Mouse (Mus musculus): ENCODE measurements around the gene Padi1. TPM values are rescaled to one million over a fixed set of nuclear protein-coding genes. Genes with fewer than 3 reads are reported as not detected.

The Padi1 gene
- polyA plus RNA-seq, 1 experiment from 2014 or later, result 0.36 TPM

DNA sequence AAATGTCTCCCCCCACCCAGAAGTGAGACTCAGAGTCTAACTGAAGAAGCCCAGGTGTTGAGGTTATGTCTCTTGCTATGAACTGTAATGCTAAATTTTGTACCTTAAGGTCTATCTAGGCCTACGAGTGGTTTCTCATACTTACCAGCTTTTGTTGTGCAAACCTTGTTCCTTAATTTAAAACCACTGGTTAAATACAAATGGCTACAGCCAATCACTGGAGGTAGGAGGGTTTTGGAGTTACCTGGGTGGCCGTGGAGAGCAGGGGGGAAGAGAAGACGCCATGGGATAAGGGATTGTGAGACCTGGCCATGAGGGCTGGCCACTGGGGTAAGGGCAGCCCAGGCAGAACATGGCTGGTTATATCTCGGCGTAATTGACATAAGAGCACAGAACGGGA, 57.3 kb downstream of the Padi1 start:
- H3K4me3 ChIP-seq, result no peak overlapping the region
- no peak overlapping the region for H3K27ac ChIP-seq
- WGBS, result 84% methylated on average over 6 of the region's 6 CpGs
- no peaks in the 10 kb centered on the region for H3K36me3 ChIP-seq
- peaks cover 15% of the 10 kb centered on the region for H3K4me1 ChIP-seq
- no peak for DNase-seq (ENCODE audit: low spot score)
- H3K9me3 ChIP-seq (replicated peaks), result no peaks in the 10 kb centered on the region
- 0 out of 2 replicates have a peak, but pooled peaks cover 3% of the 10 kb centered on the region for H3K27me3 ChIP-seq (ENCODE audit: low read depth, poor library complexity, severe bottlenecking)

DNA sequence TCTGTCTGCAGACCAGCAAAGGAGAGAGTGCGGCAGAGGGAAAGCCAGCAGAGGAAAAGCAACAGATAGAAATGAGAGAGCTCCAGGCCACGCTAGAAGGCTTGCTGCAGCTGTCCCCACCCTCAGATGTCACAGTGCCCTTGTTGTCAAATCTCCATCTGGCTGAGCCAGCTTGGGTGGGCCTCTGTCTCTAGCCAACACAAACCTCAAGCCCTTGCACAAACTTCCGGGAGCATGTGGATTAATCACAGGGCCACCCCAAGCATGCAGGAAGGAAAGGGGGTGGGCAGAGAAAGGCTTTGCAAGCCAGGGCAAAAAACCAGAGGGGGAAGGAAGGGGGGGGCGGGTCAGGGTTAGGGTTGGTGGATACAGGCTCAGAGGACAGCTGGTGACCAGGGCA, 58.2 kb downstream of the Padi1 start:
- peaks cover 15% of the 10 kb centered on the region for H3K4me1 ChIP-seq
- no peak overlapping the region for H3K27ac ChIP-seq
- 81% methylated on average over 4 of the region's 4 CpGs for WGBS
- DNase-seq (ENCODE audit: low spot score), result no peak
- H3K36me3 ChIP-seq, result no peaks in the 10 kb centered on the region
- no peak overlapping the region for H3K4me3 ChIP-seq
- no peaks in the 10 kb centered on the region for H3K27me3 ChIP-seq (ENCODE audit: low read depth, poor library complexity, severe bottlenecking)
- no peaks in the 10 kb centered on the region for H3K9me3 ChIP-seq (replicated peaks)

DNA sequence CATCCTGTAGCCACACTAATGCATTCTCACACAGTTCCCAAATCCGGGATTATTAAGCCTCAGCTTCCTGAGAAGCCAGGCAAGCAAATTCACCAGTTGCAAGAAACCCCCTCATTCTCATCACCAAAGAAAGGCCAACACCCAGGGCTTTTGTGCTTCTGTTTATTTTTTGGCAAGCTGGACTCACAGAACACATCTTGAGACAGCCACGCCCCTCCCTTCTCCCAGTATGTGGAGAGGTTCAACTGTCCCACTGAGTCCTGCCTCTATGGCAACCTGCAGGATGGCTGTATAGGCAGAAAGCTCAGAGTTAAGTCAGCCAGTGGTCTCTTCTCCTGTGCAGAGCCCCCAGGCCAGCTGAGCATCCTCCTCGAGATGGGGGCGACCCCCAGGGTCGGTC, 60.4 kb downstream of the Padi1 start:
- Histone ChIP-seq H3K4me1 (peaks cover 16% of the 10 kb centered on the region), H3K4me3 (no peak overlapping the region), H3K9me3 (replicated peaks) (no peaks in the 10 kb centered on the region), H3K27me3 (ENCODE audit: low read depth, poor library complexity, severe bottlenecking) (no peaks in the 10 kb centered on the region), H3K27ac (no peak overlapping the region), H3K36me3 (no peaks in the 10 kb centered on the region)
- no peak for DNase-seq (ENCODE audit: low spot score)
- 87% methylated on average over 5 of the region's 5 CpGs for WGBS

DNA sequence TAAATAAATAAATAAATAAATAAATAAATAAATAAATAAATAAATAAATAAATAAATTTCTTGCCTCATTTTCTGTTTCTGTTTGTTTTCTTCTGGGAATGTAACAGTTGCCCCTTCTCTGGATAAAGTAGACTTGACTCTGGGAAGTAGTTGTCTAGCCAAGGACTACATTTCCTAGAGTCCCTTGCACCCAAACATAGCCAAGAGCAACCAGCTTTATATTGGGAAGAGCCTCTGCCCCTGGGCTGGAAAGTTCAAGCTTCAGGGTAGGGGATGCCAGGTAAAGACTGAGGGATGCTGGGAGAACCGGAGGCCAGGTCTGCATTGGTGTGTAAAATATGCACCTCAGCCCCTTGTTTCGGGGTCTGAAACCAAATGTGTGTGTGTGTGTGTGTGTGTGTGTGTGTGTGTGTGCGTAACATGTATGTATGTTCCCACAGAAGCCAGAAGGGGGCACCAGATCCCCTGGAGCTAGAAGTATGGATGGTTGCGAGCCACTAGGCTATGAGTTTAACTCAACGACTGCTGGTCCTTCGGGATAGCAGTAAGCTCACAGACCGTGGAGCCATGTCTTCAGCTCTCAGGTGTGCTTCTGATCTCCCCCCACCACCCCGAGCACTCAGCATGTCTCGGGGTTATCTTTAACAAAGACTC, 61.2 kb downstream of the Padi1 start:
- no peaks in the 10 kb centered on the region for H3K9me3 ChIP-seq (replicated peaks)
- H3K4me3 ChIP-seq, result no peak overlapping the region
- peaks cover 14% of the 10 kb centered on the region for H3K4me1 ChIP-seq
- H3K36me3 ChIP-seq, result no peaks in the 10 kb centered on the region
- no peaks in the 10 kb centered on the region for H3K27me3 ChIP-seq (ENCODE audit: low read depth, poor library complexity, severe bottlenecking)
- no peak overlapping the region for H3K27ac ChIP-seq
- WGBS, result 95% methylated on average over 9 of the region's 9 CpGs
- DNase-seq (ENCODE audit: low spot score), result no peak

DNA sequence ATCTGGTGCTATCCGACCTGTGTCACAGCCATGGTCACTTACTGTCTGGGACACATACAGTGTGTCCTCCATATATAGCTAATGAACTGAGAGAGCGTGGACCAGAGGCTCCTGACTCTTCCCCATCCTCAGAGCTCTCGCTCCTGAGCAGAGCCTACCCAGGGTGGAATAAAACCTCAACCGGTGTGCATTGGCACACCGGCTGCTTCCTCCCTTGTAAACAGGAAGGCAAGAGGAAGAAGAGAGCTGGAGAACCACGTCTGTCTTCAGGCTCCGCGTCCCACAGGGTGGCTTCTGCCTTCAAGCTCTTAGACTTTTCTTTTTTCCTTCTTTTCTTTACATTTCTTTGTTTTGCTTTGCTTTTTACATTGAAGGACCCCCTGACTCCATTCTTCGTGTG, 62.8 kb downstream of the Padi1 start:
- Histone ChIP-seq H3K4me3 (no peak overlapping the region), H3K36me3 (no peaks in the 10 kb centered on the region)

DNA sequence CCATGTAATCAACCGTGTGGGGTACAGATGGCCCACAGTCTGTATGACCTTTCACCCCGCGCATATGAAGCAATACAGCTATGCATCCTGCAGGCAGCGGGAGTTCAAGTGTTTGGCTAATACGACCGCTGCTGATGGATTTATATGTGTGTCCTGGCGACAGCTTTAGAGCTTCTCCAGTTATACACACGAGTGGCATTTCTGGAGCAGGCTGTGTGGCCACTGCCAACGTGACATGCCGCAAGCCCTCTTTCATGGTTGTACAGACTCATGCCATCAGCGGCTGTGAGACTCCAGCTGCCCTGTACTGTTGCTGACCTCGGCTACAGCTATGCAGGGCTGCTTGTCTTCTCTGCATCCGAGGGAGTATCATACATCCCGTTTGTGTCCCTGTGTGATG, 65.1 kb downstream of the Padi1 start:
- no peaks in the 10 kb centered on the region for H3K9me3 ChIP-seq (replicated peaks)
- no peak overlapping the region for H3K27ac ChIP-seq
- H3K36me3 ChIP-seq, result no peaks in the 10 kb centered on the region
- WGBS, result 73% methylated on average over 14 of the region's 14 CpGs
- H3K27me3 ChIP-seq (ENCODE audit: low read depth, poor library complexity, severe bottlenecking), result no peaks in the 10 kb centered on the region
- peaks cover 10% of the 10 kb centered on the region for H3K4me1 ChIP-seq
- no peak for DNase-seq (ENCODE audit: low spot score)
- H3K4me3 ChIP-seq, result no peak overlapping the region

More for the DNA sequence above, 62.8 kb downstream of the Padi1 start:
- DNase-seq (ENCODE audit: low spot score), result no peak
- H3K27ac ChIP-seq, result no peak overlapping the region
- WGBS, result 89% methylated on average over 9 of the region's 9 CpGs
- no peaks in the 10 kb centered on the region for H3K9me3 ChIP-seq (replicated peaks)
- H3K27me3 ChIP-seq (ENCODE audit: low read depth, poor library complexity, severe bottlenecking), result no peaks in the 10 kb centered on the region
- H3K4me1 ChIP-seq, result peaks cover 10% of the 10 kb centered on the region

DNA sequence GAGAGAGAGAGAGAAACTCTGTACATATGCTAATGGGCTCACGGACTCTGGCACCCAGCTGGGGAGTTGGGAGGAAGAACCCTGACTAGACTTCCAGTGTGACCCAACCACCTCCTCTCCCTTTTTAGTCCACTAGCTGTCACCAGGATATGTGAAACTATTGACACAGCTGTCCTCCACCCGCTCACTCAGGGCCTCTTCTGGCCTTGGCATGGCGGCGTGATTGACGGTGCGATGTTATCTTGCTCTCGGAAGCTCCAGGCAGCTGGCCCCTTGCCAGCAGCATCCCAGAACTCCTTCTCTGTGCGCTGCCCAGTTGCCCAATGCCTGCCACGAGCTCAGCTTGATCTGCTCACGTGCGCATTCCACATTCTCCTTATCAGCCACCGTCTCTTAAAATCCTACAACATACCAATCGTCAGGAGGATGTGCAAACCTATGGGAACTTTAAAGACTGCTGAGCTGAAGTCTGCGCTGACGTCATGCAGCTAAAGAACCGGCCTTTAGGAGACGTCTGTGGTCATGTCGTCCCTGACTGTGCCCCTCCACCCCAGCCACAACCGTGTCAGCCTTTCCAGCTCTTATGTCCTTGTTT, 65.7 kb downstream of the Padi1 start:
- Histone ChIP-seq H3K4me1 (peaks cover 10% of the 10 kb centered on the region), H3K36me3 (no peaks in the 10 kb centered on the region), H3K27me3 (ENCODE audit: low read depth, poor library complexity, severe bottlenecking) (no peaks in the 10 kb centered on the region), H3K9me3 (replicated peaks) (no peaks in the 10 kb centered on the region), H3K4me3 (no peak overlapping the region), H3K27ac (no peak overlapping the region)
- 60% methylated on average over 19 of the region's 19 CpGs for WGBS
- DNase-seq (ENCODE audit: low spot score), result no peak

DNA sequence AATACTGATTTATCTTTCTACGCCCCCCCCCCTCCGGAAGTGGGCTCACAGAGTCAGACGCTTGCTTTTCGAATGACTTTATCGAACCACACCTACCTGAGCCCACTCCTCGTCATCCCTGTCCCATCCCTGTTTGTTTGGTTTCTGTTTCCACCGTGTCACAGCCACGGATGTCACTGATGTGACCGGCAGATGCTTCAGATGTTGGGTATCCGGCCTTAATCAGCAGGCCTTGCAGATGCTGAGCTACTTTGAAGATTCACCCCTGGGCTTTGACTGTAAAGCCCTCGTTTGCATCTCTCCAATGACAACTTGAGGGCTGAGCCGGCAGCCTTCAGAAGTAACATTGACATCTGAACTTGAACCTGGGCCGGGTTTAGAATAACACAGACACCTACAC, 69.0 kb downstream of the Padi1 start:
- Histone ChIP-seq H3K9me3 (replicated peaks) (no peaks in the 10 kb centered on the region), H3K36me3 (no peaks in the 10 kb centered on the region), H3K27ac (no peak overlapping the region), H3K4me1 (peaks cover 18% of the 10 kb centered on the region), H3K27me3 (ENCODE audit: low read depth, poor library complexity, severe bottlenecking) (no peaks in the 10 kb centered on the region), H3K4me3 (no peak overlapping the region)
- 74% methylated on average over 13 of the region's 13 CpGs for WGBS
- DNase-seq (ENCODE audit: low spot score), result no peak

DNA sequence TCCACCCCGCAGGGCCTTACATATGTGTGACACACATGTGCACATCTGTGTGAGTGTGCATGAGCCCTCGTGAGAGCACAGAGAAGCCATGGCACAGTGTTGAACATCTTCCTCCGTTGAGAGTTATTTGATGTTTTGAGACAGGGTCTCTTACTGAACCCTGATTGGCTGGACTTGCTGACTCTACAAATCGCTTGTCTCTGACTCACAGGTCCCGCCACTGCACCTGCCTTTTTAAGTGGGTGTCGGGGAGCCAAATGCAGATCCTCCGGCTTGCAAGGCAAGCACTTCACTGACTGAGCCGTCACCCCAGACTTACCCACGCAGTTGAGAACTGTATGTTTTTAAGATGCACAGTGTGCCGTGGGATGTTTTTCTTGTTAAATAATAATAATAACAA, 69.7 kb downstream of the Padi1 start:
- no peaks in the 10 kb centered on the region for H3K9me3 ChIP-seq (replicated peaks)
- H3K27me3 ChIP-seq (ENCODE audit: low read depth, poor library complexity, severe bottlenecking), result no peaks in the 10 kb centered on the region
- H3K36me3 ChIP-seq, result no peaks in the 10 kb centered on the region
- 88% methylated on average over 10 of the region's 10 CpGs for WGBS
- no peak for DNase-seq (ENCODE audit: low spot score)
- peaks cover 18% of the 10 kb centered on the region for H3K4me1 ChIP-seq
- no peak overlapping the region for H3K4me3 ChIP-seq
- no peak overlapping the region for H3K27ac ChIP-seq

DNA sequence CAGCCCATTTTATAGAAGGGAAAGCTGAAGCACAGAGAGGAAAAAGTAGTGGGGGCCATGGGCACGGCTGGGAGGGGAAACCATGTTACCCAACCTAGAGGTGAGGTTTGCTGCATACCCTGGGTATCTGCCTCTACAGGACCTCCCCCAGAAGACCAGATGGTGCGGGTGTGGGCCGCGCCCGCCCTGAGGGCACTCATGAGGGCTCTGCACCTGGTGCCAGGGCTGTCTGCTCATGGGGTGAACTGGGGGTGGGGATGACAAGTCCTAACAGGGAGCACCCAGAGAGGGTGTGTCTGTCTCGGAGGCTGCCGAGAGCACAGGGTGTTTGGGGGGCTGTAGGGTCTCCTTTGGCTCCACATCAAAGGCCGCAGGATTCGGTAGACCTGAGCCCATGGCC, 70.7 kb downstream of the Padi1 start:
- DNase-seq (ENCODE audit: low spot score), result no peak
- H3K9me3 ChIP-seq (replicated peaks), result no peaks in the 10 kb centered on the region
- WGBS, result 91% methylated on average over 9 of the region's 9 CpGs
- no peaks in the 10 kb centered on the region for H3K27me3 ChIP-seq (ENCODE audit: low read depth, poor library complexity, severe bottlenecking)
- no peaks in the 10 kb centered on the region for H3K36me3 ChIP-seq
- no peak overlapping the region for H3K4me3 ChIP-seq
- H3K4me1 ChIP-seq, result peaks cover 15% of the 10 kb centered on the region
- no peak overlapping the region for H3K27ac ChIP-seq

DNA sequence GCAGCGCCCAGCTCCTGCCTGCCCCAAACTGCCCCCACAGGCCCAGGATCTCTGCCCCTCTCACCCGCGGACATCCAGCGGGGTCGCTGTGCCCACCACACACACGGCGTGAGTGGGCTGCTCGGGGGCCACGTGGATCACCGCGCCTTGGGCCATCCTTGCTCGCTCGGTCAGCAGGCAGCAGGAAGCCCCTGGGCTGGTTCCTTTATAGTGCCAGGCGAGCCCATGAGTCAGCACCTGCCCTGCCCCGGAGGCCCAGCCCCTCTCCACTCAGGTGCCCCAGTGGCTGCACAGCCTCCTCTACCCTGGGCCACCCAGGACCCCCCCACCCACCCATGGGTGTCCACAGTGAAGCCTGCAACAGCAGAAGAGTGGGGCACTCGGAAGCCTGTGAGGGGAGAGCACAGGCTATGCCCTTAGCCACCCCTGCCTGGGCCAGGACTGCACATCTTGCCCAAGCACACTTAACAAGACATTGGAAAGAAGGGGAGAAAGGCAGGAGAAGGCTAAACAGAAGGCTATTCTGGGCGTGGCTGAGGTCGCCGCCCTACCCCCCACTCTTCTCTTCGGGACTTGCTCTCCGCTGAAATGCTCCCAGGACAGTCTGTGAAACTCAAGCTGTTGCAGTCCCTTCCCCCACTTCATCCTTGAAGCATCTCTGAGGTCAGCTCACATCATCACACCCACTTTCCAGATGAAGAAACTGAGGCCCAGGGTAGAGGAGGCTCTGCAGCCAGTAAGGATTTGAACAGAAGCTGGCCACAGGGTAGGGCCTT, 71.4 kb downstream of the Padi1 start, which contains the start of gene Padi4:
Gene Padi4, minus strand, starts transcription at position 212 of the 776 bp plus-strand sequence.
- WGBS, result 84% methylated on average over 21 of the region's 21 CpGs

DNA sequence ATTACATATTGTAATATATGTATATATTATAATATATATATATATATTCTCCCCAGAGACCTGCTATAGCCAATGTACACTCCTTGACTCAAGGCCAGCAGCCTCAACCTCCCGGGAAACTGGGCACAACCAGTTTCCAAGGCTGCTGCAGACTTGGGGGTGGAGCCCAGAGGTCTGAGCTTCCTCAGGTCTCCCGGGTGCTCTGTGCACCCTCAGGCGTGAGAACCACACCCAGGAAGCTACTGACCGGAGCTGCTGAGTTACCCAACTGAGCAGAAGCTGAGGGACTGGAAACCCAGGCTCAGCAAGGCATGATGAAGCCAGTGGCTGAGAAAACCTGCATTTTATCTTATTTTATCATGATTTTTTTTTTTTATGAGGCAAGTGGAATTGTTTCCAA, 74.5 kb downstream of the Padi1 start:
- Histone ChIP-seq H3K27me3 (ENCODE audit: low read depth, poor library complexity, severe bottlenecking) (peaks cover 3% of the 10 kb centered on the region; the same call in 1 of the 2 replicates), H3K9me3 (replicated peaks) (no peaks in the 10 kb centered on the region), H3K4me1 (peaks cover 12% of the 10 kb centered on the region), H3K27ac (no peak overlapping the region), H3K36me3 (no peaks in the 10 kb centered on the region), H3K4me3 (no peak overlapping the region)
- no peak for DNase-seq (ENCODE audit: low spot score)
- WGBS, result 49% methylated on average over 4 of the region's 4 CpGs

More for the DNA sequence above, 71.4 kb downstream of the Padi1 start, which contains the start of gene Padi4:
- Histone ChIP-seq H3K4me1 (peaks cover 12% of the 10 kb centered on the region), H3K4me3 (no peak within 1 kb of the TSS), H3K27me3 (ENCODE audit: low read depth, poor library complexity, severe bottlenecking) (peaks cover 3% of the 10 kb centered on the region; the same call in 1 of the 2 replicates), H3K9me3 (replicated peaks) (no peaks in the 10 kb centered on the region), H3K36me3 (no peaks in the 10 kb centered on the region), H3K27ac (no peak within 1 kb of the TSS)
- no peak for DNase-seq (ENCODE audit: low spot score)

DNA sequence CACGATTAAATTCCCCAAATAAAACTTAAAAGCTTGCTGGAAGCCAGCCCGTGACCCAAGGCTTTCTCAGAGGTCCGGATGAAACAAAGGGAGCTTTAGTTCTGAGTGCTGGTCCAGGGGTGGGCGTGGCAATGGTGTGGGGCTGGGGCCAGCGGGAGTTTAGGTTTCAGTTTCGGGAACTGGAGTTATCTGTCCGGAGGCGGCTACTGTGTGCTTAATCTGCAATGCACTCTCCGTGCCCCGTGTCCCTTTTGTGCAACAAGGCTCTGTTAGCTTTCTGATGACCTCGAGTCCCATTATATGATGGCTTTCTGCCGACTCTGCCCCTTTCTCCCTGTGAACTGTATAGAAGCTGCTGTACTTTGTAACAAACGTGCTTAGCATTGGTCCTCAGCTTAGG, 75.1 kb downstream of the Padi1 start:
- Histone ChIP-seq H3K36me3 (no peaks in the 10 kb centered on the region), H3K27ac (no peak overlapping the region; the same call in 1 of the 2 replicates), H3K9me3 (replicated peaks) (no peaks in the 10 kb centered on the region), H3K4me1 (peaks cover 12% of the 10 kb centered on the region), H3K4me3 (peak overlapping the region; percentile 31), H3K27me3 (ENCODE audit: low read depth, poor library complexity, severe bottlenecking) (peaks cover 3% of the 10 kb centered on the region; the same call in 1 of the 2 replicates)
- WGBS, result 26% methylated on average over 13 of the region's 13 CpGs
- DNase-seq (ENCODE audit: low spot score), result no peak
